Mouse (Mus musculus) gastrocnemius, postnatal 14 days (tissue): ENCODE results near the gene Snupn. TPM values are rescaled to one million over a fixed set of nuclear protein-coding genes. Genes with fewer than 3 reads are reported as not detected.
"Not testable (repeated sequence)": the region's sequence is repeated elsewhere in the genome, so short reads cannot be mapped to it uniquely, and the experiment has no call there.

ENCODE experiments used
- DNase-seq: peaks from one replicate; pipeline ENCODE4 v3.0.0; 2021; ENCODE audit warnings: mixed read lengths
- intact Hi-C: fragments of 180-260 bp; cut with DNase I; formaldehyde crosslinking; loops from one replicate; pipeline ENCODE4 v1.15.1; 2025; ENCODE audit warnings: low total_unique reads
- long read RNA-seq, 2 experiments: library from polyadenylated mRNA; stranded (forward); transcript quantifications; one replicate each; pipeline ENCODE4 v2.0.0; 2021
- total RNA-seq, 2 experiments: library from RNA; stranded (reverse); gene quantifications; 2 replicates each; pipeline ENCODE4 v1.2.3; 2021

The Snupn gene
- 1 to 10 TPM; 7.3 to 7.4 TPM for total RNA-seq
- long read RNA-seq, experiment 1, transcript Snupn-201 (9 exons, 1,391 nt): major isoform, 10 of 11 reads
- long read RNA-seq, experiment 1, partial matches to known transcripts: 0 of 11 reads
- long read RNA-seq, experiment 1, other reads (novel, unspliced or antisense): 1 of 11 reads
- long read RNA-seq, experiment 2, transcript Snupn-201 (9 exons, 1,391 nt): major isoform, 6 of 7 reads
- long read RNA-seq, experiment 2, partial matches to known transcripts: 0 of 7 reads
- long read RNA-seq, experiment 2, other reads (novel, unspliced or antisense): 1 of 7 reads

- intact Hi-C loops: loop anchor here (10.0 kb wide), 1 partner anchor 74 kb away; no protein-coding TSS in a partner anchor
- peak; percentile 98 for DNase-seq
Observed at GRCm38 (mm10) chr9:56950414-56951400, at the start of gene Snupn. TSS of gene Snupn (plus strand) at chr9:56950878.

- intact Hi-C loops: no loop called here
- DNase-seq: no peak
Observed at GRCm38 (mm10) chr9:56901187-56901586, 49.5 kb upstream of the Snupn start.

DNA sequence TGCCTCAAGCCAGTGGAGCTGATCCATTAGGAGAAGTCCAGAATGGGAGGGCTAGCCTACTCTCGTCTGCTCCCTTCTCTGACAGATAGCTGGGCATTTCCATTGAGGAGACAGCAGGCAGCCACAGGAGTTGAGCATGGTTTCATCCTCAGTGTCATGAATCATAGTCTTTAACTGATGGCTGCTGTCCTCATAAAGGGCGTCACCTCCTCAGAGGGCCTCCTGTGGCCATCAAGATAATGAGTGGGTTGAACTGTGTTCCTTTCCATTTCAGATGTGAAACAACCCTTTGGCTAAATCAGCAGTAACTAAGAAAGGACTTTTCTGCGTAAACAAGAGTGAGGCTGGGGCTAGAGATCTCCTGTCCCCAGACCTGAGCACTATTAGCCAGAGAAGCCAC, 47.0 kb upstream of the Snupn start:
- intact Hi-C loops: no loop called here
- no peak for DNase-seq

GRCm38 (mm10) chr9:56907549-56907948, 43.1 kb upstream of the Snupn start:
- intact Hi-C loops: no loop called here

DNA sequence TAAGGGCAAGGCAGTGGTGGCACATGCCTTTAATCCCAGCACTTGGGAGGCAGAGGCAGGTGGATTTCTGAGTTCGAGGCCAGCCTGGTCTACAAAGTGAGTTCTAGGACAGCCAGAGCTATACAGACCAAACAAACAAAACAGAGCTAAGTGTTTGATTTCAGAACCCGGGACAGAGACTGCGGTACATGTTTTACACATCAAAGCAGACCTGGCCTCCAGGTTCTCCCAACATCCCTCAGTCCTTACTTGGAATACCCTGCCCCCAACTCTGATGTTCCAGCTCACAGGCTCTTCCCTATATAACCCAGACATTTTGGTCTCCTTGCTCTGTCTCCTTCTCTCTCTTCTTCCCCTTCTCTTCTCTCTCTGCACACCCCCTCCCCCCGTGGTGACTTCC, 40.7 kb upstream of the Snupn start:
- DNase-seq, intact Hi-C loops: not testable (repeated sequence)

More at GRCm38 (mm10) chr9:56907549-56907948, 43.1 kb upstream of the Snupn start:
- no peak for DNase-seq

DNA sequence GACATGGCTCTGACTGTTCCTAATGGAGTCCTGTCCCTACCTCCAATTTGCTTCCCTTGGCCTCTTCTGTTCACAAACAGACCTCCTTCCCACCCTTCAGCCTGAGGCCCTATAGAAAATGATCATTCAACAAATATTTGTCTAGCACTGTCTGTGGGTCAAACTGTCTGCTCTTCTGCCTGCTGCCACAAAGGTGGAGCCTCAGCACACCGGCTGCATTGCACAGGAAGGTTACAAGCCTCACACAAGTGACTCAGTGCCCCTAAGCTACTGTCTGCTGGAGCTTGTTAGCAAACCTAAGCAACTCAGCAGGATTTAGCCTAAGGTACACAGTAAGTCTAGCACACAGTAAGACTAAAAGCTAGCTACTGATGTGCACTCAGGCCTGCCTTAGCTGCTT, 39.7 kb upstream of the Snupn start:
- DNase-seq: no peak
- intact Hi-C loops: no loop called here

DNA sequence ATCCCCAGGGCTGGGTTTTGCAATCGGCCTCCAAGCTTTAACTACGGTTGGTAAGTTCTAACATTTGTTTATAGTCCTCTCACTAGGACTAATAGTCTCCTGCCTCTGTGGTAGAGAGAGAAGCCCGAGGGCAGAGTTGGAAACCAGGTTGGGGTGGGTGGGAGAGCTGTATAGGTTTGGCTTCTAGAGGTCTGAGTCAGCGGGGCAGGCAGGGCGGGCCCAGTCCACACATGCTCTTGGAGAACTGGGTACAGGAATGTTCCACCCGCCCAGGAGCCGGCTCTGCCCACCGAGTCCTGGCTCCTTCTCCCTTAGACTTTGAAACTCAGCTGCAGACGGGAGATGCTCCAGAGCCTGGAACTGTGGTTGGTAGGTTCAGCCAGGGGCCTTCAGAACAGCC, 36.7 kb upstream of the Snupn start:
- peak; percentile 24 for DNase-seq

DNA sequence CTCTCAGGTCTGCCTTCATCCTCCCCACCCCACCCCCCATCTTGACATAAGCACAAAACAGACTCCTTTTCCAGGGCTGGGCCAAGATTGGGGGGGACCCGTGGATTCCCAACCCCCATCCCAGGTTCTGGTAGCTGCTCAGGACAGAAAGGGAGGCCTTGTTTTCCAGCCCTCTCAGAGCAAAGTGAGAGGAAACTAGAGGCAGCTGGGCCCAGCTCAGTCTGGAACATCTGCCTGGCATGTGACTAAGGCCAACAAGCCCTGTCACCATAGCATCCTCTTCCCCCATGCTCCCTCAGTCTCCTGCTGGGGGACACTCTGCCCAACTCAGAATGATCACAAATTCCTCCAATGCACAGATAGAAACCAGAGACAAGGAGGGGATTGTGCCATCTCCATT, 35.6 kb upstream of the Snupn start:
- intact Hi-C loops: loop anchor here (2.0 kb wide), 1 partner anchor 248 kb away; no protein-coding TSS in a partner anchor
- DNase-seq: no peak

More for the DNA sequence above, 36.7 kb upstream of the Snupn start:
- intact Hi-C loops: loop anchor here (2.0 kb wide), 1 partner anchor 247 kb away; no protein-coding TSS in a partner anchor

GRCm38 (mm10) chr9:56915695-56916410, 34.8 kb upstream of the Snupn start:
- intact Hi-C loops: loop anchor here (2.0 kb wide), 1 partner anchor 249 kb away; no protein-coding TSS in a partner anchor
- DNase-seq: peak; percentile 56

DNA sequence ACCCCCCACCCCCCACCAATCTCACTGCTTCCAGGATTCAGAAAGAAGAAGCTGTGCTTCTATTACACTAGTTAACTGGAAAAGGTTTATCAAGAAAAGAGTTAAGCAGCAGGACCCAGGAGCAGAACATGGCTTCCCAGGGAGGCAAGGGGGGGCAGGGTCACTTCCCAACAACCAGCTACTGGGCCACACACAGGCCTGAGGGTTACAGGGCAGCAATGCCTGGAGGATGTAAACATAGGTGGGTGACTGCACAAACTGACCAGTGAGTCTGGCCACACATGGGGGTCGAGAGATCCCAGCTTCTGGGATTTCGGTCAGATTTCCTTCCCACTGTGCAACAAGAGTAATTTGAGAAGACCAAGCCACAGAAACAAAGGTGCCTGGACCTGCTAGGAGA, 33.5 kb upstream of the Snupn start:
- no peak for DNase-seq
- intact Hi-C loops: no loop called here

DNA sequence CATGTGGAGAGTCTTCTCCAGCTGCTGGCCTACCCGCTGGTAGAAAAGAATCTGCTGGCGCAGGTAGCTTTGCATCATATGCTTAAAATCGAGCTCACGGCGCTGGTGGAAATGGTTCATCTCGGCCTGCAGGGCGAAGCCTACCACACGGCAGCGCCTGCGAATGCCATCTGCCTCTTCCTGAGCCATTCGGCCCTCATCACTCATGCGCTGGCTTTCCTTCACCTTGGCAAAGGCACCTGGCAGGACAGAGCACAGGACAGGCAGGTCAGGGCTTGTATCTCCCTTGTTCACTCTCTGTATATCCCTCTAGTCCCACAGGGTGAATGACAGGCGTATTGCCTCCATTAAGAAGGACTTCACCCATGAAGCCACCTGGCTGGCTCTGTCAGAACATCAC, 32.2 kb upstream of the Snupn start:
- no peak for DNase-seq
- intact Hi-C loops: no loop called here

- no peak for DNase-seq
- intact Hi-C loops: loop anchor here (10.0 kb wide), 1 partner anchor 212 kb away; the partner anchor contains the start of gene Man2c1
Observed at GRCm38 (mm10) chr9:56922746-56923145, 27.9 kb upstream of the Snupn start.

GRCm38 (mm10) chr9:56923841-56924650, 26.6 kb upstream of the Snupn start:
- DNase-seq: no peak
- intact Hi-C loops: loop anchor here (10.0 kb wide), 1 partner anchor 211 kb away; the partner anchor contains the start of gene Man2c1

DNA sequence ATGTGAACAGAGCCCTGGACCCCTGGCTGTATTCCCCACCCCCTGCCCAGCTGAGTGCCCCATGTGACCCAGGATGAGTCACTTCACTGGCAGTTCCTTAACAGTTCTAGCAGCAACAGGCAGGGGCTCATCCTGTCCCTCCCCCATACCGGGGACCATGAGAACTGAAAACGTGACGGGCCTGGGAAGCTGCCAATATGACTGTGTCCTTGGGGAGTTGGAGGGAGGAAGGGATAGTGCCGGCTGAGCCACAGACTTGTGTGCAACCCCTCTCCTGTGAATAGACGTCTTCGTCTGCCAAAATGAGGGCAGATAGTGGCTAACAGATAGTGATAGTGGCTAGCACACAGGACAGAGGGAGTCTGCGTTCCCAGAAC, 26.0 kb upstream of the Snupn start:
- peak; percentile 84 for DNase-seq

DNA sequence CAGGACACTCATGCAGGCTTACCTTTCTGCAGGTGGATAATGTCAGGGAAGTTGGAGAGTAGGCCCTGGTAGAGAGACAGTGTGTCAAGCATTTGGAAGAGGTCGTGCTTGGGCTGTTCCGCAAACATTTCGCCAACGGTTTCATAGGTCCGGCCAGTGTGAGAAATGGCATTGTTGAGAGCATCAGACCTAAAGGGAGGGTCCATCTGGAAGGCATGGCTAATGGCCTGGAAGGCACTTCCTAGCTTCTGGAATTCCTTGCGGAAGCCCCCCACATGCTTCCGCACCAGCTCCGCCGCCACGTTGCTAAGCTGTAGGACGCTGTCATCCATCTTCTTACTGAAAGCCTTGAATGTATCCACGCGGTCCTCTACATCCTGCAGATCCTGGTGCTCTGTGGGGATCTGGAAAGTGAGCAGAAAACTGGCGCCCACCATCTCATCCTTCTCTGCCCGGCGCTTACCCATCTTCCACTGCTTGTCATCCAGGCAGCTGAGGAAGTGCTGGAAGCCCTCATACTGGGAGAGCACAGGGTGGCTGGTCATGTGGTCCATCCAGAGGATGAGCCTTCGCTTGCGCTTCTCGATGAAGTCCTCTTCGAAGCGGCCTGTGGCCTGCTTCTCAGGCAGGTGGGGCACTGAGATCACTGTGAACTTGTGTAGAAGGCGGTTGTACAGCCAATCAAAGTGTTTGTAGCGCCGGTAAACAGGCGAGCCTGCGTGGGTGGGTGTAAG, 25.2 kb upstream of the Snupn start:
- intact Hi-C loops: loop anchor here (5.0 to 10.0 kb wide), 2 partner anchors 33 to 209 kb away; partner anchors contain the start of gene Man2c1
- DNase-seq: no peak

More for the DNA sequence above, 26.0 kb upstream of the Snupn start:
- intact Hi-C loops: loop anchor here (5.0 to 10.0 kb wide), 2 partner anchors 32 to 210 kb away; partner anchors contain the start of gene Man2c1

- DNase-seq: no peak
- intact Hi-C loops: loop anchor here (5.0 to 10.0 kb wide), 2 partner anchors 34 to 209 kb away; partner anchors contain the start of gene Man2c1
Observed at GRCm38 (mm10) chr9:56926025-56926360, 24.7 kb upstream of the Snupn start.

DNA sequence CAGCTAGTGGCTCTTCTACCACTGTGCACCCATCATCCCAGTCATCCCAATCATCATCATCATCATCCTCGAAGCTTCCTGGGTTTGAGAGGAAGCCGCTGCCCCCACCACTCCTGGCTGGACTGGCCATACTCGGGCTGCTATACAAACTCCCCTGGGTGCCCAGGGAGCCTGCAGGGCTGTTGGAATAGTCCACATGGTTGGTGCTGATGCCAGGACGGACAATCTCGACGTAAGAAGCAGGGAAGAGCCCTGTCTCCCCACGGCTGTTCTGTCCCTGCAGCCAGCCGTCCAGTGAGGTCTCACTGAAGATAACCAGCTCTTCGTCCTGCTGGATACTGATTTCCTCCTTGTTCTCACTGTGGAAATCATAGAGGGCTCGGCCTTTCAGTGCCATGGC, 24.3 kb upstream of the Snupn start:
- no peak for DNase-seq
- intact Hi-C loops: loop anchor here (5.0 to 10.0 kb wide), 2 partner anchors 34 to 208 kb away; partner anchors contain the start of gene Man2c1
